Mouse (Mus musculus) adrenal gland, postnatal 0 days (tissue): ENCODE results near the gene Cish. TPM values are rescaled to one million over a fixed set of nuclear protein-coding genes. Genes with fewer than 3 reads are reported as not detected.

Source experiments
- polyA plus RNA-seq: library from polyadenylated mRNA; unstranded; fragments of >200 nt; fragmentation: Nextera tagmentation; extraction: Ambion mirVana; gene quantifications from 2 replicates; pipeline ENCODE4 v1.2.1, GENCODE M21; 2015

The Cish gene
- polyA plus RNA-seq = 17.3 and 18.5 TPM in 2 replicates

GRCm38 (mm10) chr9:107296016-107296040, at the start of gene Cish:
Cish (plus strand) TSS chr9:107296026.

GRCm38 (mm10) chr9:107289211-107290076, 6.4 kb upstream of the Cish start, which contains the start of gene Mapkapk3:
Mapkapk3 (minus strand) TSS chr9:107289877.

GRCm38 (mm10) chr9:107338172-107338883, 42.5 kb downstream of the Cish start, which contains the start of gene Hemk1:
Hemk1 (minus strand) TSS chr9:107338350.

GRCm38 (mm10) chr9:107340267-107340859, 44.5 kb downstream of the Cish start, which contains the start of gene 6430571L13Rik:
6430571L13Rik (plus strand) TSS chr9:107340602.

Other genes with a start within 250 kb of the Cish start
- gene Dock3, start 64.1 kb upstream of the Cish start, polyA plus RNA-seq = 2.2 and 2.5 TPM in 2 replicates
- 5.7 and 15.0 TPM in 2 replicates for gene Mapkapk3, start 6.1 kb upstream of the Cish start, polyA plus RNA-seq
- 8.4 and 10.8 TPM in 2 replicates for gene Hemk1, start 42.3 kb downstream of the Cish start, polyA plus RNA-seq
- gene 6430571L13Rik, start 44.6 kb downstream of the Cish start, polyA plus RNA-seq = 0.44 and 0.86 TPM in 2 replicates
- gene Cacna2d2, start 103.6 kb downstream of the Cish start, polyA plus RNA-seq = 0.35 and 0.52 TPM in 2 replicates
- gene Tmem115, start 237.9 kb downstream of the Cish start, polyA plus RNA-seq = 43.7 and 54.5 TPM in 2 replicates
- 40.5 and 46.6 TPM in 2 replicates for gene Cyb561d2, start 246.2 kb downstream of the Cish start, polyA plus RNA-seq
- 25.7 and 33.2 TPM in 2 replicates for gene Nprl2, start 246.2 kb downstream of the Cish start, polyA plus RNA-seq